Mouse (Mus musculus) spleen, adult 10 weeks (tissue): ENCODE measurements around the gene Pom121. TPM values are rescaled to one million over a fixed set of nuclear protein-coding genes. Genes with fewer than 3 reads are reported as not detected.

Source experiments
- polyA plus RNA-seq: library from polyadenylated mRNA; stranded (reverse); fragments of 350-450 nt; fragmentation: Illumina TruSeq; extraction: RNeasy Lipid Tissue Mini Kit (QIAGEN cat#74804); gene quantifications from one replicate; pipeline ENCODE4 v1.2.3, GENCODE M21; 2015; ENCODE audit warnings: low replicate concordance; ENCODE audit not compliant: insufficient read depth

Gene Pom121
- 14.8 TPM for polyA plus RNA-seq

DNA sequence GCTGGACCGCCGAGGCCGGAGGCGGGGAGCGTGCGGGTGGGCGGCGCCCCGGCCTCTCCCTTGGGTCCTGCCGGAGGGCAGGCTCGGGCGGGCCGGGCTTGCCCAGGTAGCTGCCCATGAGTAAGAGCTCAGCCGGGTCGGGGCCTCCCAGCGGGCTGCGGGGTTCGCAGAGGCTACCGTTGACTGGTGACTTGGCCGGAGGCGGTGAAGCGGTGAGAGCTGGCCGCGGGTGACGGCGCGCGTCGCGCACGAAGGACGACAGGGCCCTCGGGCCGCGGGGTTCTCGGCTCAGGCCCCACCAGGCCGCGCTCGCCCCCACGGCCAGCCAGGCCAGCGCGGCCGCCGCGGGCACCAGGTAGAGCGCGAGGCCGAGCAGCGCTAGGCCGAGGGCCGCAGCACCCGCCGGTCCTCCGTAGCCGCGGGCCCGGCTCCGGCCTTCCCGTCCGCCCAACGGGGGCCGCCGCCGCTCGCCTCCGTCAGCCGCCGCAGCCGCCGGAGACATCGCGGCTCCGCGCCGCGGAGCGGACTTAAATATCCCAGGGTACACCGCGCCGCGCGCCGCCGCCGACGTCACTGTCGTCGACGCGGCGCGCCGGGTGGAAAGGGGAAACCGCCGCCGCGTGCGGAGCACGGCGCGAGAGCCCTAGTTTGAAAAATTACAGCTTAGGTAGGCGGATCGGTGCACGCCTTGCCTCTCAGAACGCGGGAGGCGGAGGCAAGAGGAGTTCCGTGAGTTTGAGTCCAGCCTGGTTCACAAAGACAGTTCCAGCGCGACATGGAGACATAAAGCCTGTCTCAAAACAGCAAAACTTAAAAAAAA, at the start of gene Pom121:
TSS of gene Pom121 (minus strand) at position 543 of the 820 bp plus-strand sequence.

DNA sequence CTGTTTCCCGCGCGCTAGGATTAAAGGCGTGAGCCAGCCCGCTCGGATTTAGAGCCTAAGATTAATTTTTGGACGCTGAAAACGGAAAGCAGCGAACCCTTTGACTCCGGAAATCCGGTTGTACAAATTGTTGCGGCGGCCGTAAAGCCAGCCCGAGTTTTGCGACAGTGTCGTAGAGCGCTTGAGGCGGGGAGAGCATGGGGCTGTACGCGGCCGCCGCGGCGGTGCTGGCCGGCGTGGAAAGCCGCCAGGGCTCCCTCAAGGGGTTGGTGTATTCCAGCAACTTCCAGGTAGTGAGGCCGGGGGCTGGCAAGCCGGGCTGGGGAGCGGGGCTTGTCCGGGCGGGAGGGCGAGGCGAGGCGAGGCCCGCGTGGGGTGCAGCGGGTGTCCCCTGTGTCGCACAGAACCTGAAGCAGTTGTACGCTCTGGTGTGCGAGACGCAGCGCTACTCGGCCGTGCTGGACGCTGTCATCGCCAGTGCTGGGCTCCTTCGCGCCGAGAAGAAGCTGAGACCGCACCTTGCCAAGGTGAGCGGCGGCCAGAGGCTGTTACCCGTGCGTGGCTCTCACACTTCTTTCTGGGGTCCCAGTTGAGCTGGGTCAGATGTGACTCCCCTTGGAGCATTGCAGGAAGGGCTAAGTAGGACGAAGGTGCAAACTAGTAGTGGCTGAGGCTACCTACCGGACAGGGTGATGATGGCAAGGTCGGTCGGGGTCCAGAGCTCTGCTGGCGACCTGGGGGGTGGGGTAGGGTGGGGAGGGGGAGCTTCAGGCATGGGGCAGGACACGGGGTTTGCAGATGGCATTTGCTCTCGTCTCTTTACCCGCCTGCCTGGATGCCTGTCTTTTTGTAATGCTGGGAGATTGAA, 24.3 kb downstream of the Pom121 start, which contains the start of gene Nsun5:
TSS of gene Nsun5 (plus strand) at position 167 of the 868 bp plus-strand sequence.

DNA sequence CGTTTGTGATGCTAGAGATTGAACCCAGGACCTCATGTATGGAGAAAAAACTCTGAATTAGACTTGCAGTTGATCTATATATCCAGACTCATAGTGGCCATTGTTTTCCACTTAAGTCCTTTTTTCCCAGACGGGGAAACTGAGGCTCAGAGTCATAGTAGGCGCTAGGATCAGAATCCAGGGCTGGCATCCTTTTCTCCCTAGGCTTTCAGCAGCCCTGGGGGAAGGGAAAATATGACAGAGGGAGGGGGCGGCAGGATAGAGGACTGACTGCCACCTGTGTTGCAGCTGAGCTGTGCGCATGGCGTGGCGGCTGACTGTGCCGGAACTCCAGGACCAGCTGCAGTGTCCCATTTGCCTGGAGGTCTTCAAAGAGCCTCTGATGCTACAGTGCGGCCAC, 41.4 kb downstream of the Pom121 start, which contains the start of gene Trim50:
TSS of gene Trim50 (plus strand) at position 301 of the 400 bp plus-strand sequence.

DNA sequence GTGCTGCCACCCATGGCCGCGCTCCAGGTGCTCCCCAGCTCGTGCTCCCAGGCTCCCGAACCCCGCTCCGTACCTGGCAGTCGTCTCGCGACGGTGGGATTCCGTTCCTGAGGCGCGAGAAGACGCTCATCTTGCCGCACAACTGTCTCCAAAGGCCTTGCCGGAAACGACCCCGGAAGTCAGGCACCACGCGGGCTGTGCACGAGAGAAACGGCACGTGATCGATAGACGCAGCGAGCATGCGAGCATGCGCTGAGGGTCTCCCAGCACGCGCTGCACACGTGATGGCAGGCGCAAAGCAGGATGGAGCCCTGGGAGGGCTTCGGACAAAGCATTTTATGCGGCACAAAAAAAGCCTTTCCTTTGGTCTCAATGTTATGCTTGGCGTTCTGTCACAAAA, 44.5 kb downstream of the Pom121 start, which contains the start of gene Fkbp6:
TSS of gene Fkbp6 (minus strand) at position 183 of the 400 bp plus-strand sequence.

Other genes with a start within 250 kb of the Pom121 start
- 9.8 TPM for gene Tbl2, start 244.9 kb downstream of the Pom121 start, polyA plus RNA-seq
- gene Bcl7b, start 226.3 kb downstream of the Pom121 start, polyA plus RNA-seq = 31.1 TPM
- 102 TPM for gene Baz1b, start 207.3 kb downstream of the Pom121 start, polyA plus RNA-seq
- 0.10 TPM for gene Fzd9, start 143.3 kb downstream of the Pom121 start, polyA plus RNA-seq
- gene Fkbp6, start 44.5 kb downstream of the Pom121 start, polyA plus RNA-seq = not detected
- gene Trim50, start 41.3 kb downstream of the Pom121 start, polyA plus RNA-seq = not detected
- 17.7 TPM for gene Nsun5, start 24.6 kb downstream of the Pom121 start, polyA plus RNA-seq
- gene Hip1, start 150.6 kb upstream of the Pom121 start, polyA plus RNA-seq = 20.1 TPM
- not detected for gene Ccl26, start 169.0 kb upstream of the Pom121 start, polyA plus RNA-seq
- gene Ccl24, start 178.5 kb upstream of the Pom121 start, polyA plus RNA-seq = 6.6 TPM
- gene Rhbdd2, start 238.1 kb upstream of the Pom121 start, polyA plus RNA-seq = 10.8 TPM